Mouse (Mus musculus): ENCODE results near the gene Vmn1r86.
"Not testable (repeated sequence)": the region's sequence is repeated elsewhere in the genome, so short reads cannot be mapped to it uniquely, and the experiment has no call there.

DNA sequence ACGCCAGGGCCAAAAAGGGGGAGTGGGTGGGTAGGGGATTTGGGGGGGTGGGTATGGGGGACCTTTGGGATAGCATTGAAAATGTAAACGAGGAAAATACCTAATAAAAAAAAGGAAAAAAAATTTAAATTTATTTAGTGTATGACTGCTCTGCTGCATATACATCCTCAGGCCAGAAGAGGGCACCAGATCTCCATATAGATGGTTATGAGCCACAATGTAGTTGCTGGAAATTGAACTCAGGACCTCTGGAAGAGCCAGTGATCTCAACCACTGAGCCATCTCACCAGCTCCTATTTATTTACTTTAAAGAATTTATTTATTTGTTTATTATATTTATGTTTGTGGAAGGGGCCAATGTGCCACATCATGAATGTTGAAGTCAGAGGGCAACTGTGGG is 56.3 kb downstream of the Vmn1r86 start:
- TF ChIP-seq POLR2A (IDR thresholded peaks at IDR 0.05; ENCODE audit: borderline replicate concordance, extremely low read depth, low read depth, low read length); CTCF (IDR thresholded peaks at IDR 0.05; ENCODE audit: insufficient read depth, low read length): not testable (repeated sequence)
